Mouse (Mus musculus) kidney, adult 18-20 months (tissue): ENCODE measurements around the gene Ogfod1.
"Not testable (repeated sequence)": the region's sequence is repeated elsewhere in the genome, so short reads cannot be mapped to it uniquely, and the experiment has no call there.

ENCODE experiments used
- DNase-seq: peaks from one replicate; pipeline ENCODE4 v3.0.0; 2021

Ogfod1 gene

GRCm38 (mm10) chr8:94036944-94037524 is at the start of gene Ogfod1, which contains the start of gene Nudt21:
Gene Ogfod1, plus strand, starts transcription at chr8:94037198.
Gene Nudt21, minus strand, starts transcription at chr8:94037031.
- peak; percentile 94 for DNase-seq

- no peak for DNase-seq
These were observed 47.3 kb upstream of the Ogfod1 start for GRCm38 (mm10) chr8:93989739-93990138.

DNA sequence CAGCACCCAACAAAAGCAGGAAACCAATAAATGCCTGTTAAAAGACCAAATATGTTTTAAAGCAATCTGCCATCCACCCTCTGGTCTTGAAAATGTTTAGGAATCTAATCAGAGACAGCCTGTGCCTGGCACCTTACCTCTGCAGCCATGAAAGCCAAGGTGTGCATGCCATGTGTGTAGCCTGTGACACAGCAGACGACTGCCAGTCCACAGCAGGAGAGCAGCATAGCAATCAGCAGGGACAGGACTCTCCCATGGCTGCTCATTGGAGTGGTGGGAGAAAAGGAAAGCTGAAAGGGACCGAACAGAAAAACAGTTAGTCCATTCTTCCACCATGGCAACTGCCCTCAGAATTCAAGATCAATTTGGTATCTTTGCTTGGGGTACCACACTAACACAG is 38.0 kb upstream of the Ogfod1 start:
- DNase-seq, result no peak

- no peak for DNase-seq
These were observed 32.9 kb upstream of the Ogfod1 start for GRCm38 (mm10) chr8:94004139-94004538.

DNA sequence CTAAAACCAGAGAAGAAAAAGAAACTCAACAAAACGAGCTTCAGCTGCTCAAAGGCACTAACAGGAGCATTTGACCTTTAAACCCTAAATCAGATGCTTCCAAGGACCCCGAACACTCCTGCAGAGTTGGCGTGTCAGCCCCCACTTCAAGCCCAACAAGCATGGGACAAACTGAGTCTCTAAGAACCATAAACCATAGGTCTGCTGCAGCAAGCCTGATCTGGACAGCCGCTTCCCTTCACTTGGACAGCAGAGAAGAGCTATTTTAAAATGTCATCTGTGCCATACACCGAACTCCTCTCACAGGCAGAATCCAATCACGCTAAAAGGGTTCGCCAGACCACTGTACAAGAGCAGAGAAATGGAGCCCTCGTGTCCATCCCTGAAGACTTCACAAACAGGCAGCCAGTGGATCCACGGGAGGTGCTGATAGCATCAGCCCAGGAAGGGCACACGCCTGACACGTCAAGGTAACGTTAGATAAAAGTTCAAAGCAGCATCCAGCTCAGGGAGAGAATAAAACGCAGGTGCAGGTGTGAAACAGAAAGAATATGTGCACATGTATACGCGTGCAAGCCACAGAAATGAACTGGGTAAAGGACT is 27.7 kb upstream of the Ogfod1 start:
- peak; percentile 18 for DNase-seq

DNA sequence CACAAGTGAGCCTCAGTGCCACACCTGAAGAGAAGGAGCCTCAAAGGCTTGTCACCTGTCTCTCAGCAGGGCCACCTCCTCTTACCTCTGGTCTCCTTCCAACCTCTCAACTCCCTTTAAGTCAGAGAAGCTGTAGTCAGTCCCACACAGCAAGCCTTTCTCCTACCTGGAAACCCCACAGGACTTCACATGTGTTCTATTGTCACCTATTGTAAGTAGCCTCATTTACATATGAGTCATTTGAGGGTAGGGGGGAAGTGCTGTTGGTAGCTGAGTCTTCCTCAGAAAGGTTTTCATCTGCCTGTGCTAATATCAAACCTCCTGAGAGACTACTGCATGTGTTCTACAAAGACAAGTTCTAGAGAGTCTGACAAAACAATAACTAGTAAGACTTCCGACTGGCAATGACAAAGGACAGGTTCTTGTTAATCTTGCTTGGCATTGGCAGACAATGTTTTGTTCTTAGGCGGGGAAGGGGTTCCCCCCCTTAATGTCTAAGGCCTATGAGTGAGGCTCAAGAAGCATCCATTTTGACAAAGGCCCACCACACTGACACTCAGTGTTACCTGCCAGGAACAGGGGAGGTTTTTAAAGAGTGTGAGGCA is 26.8 kb upstream of the Ogfod1 start:
- DNase-seq, result peak; percentile 12

DNA sequence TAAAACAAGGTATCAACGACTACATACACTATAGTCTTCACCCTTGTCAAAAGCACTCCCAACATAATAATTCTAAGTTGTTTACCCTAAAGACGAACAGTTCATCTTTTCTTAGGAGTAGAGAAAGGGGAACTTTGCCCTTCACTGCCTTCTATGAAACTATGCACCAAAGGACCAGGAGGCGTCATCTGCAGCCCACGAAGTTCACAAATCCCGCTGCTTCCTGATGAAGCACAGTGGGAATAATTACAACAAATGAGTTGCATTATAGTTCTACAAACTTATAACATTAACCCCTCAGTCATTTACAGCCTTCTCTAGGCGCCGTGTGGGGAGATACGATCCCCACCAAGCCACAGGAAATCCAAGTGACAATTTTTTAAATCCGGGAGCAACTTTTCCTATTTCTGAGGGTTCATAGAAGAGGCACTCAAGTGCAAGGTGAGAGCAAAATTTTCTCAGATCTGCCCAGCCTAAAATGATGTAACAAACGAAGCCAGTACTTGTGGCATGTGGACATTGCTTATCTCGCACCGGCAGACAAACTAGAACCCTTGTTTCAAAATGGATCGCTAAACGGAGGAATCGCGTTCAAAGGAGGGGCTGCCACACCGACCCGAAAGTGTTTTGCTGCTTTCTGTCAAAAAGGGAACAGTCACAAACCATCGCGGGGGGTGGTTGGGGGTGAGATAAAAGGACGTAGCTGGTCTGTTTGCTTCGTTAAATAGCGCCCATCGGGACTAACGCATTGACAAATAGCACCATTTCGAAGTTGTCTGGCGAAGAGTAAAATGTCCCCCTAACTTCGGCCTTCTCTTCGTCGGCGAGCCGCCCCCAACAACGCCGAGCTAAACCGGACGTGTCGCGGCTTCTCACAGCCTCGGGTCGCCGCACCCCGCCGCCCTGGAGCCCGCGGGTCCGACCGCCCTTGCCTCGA is 25.7 kb upstream of the Ogfod1 start:
- DNase-seq, result peak; percentile 10

DNA sequence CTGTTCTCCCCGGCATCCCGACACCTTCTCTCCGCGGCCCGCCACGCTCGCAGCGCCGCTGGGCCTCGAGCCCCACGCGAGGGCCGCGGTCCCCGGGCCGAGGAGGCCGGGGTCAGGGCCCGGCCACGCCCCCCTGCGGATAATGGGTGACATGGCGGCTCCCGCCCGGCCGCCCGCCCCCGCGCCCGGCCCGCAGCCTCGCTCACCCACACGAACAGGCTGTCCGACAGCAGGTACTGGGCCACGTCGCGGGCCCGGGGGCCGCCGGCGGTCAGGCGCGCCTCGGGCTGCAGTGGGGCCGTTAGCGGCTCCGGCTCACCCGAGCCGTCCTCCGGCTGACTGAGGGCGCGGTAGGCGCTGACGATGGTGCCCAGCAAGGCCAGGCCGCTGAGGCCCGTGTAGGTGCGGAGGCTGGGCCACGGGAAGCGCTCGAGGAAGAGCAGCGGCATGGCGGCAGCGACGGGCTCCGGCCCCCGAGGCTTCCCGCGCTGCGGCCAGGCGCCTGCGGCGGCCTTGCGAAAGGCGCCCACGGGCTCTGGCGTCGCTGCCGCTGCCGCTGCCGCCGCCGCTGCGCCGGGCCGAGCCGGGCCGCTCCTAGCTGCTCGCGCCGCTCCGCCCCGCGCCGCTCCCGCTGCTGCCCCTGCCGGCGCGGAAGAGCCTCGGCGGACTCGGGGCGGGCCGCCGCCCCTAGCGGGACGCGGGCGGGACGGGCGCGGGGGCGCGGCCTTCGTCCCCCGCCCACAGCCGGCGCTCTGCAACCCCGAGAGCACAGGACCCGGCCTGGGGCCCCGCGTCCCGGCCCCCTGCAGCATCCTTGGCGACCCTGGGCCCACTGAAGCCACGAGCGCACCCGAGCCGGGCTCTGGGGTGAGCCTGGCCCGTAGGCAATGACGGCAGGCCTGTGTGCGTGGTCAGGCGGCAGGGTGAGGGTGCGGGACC is 24.7 kb upstream of the Ogfod1 start, which contains the start of gene Amfr:
Amfr (minus strand) TSS at position 830 of the 939 bp plus-strand sequence.
- DNase-seq, result peak; percentile 82

DNA sequence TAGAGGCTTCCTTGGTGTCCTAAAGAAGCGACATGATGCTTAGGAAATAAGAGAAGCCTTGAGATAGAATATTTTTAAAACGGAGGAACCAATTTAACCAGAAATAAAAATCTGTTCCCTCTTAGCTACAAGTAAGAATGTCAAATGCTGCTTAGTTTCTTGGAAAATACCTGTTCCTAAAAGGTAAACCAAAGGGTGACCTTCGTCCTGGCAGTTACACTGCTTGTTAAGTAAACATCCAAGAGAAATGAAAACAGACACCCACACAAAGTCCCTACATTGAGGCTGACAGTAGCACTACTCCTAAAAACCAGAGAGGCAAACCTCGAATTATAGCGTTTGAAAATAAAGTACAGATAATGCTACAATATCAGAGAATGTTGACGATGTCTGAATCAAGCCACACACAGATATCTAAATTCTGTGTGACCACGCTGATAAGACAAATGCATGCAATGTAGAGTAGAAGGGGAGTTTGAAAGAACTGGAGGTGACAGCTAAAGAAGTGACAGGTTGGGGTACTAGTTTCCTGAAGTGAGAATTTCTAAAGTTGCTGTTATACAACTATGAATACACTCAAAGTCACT is 23.9 kb upstream of the Ogfod1 start:
- no peak for DNase-seq

DNA sequence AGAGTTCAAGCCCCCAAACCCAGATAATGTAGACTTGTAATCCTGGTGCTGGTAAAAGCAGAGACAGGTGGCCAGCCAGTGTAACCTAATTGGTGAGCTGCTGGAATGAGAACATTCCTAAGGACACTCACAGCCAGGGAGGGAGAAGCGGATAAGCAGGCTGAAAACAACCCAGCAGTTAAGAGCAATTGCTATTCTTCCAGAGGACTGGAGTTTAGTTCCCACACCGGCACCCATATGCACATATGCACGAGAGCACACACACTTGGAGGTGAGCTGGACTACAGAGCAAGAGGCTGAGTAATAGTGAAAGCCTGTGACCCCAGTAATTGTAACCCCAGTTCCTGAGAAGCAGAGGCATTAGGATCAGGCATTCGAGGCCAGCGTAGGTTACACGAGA is 13.1 kb upstream of the Ogfod1 start:
- no peak for DNase-seq

GRCm38 (mm10) chr8:94029701-94030100 is 7.3 kb upstream of the Ogfod1 start:
- DNase-seq, result no peak

GRCm38 (mm10) chr8:94033601-94034000 is 3.4 kb upstream of the Ogfod1 start:
- no peak for DNase-seq

DNA sequence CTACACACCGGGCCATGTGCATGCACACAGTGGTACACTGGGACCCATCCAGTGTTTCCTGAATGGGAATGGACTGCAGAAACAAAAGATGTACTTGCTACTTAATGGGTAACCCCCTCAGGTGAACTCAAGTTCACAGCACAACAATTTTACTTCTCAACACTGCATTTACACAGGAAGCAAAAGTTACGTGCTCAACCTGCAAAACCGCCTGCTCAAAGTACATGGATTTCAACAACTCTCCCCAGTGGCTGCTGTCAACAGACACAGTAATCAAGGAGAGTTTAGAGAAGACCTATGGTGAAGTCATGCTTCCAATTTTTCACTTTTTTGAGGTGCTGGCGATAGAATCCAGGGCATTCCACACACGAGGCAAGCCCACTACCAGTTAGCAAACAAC is 1.8 kb upstream of the Ogfod1 start:
- no peak for DNase-seq

DNA sequence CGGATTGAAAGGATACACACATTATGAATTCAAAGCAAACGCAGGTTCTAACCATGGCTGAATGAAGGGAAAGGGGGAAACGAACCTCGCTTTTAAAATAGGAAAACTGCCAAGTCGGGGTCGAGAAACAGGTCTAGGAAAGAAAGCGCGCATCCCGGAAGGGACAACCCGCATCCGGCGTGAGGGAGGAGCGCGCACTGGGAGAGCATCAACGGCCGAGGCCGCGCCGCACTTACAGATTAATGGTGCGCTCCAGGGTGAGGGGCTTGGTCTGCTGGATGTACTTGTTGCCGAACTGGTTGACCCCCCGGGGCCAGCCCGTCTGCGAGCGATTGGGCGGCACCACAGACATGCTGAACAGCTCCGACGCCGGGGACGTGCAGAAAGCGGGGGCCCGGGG is 457 bp upstream of the Ogfod1 start:
- not testable (repeated sequence) for DNase-seq

DNA sequence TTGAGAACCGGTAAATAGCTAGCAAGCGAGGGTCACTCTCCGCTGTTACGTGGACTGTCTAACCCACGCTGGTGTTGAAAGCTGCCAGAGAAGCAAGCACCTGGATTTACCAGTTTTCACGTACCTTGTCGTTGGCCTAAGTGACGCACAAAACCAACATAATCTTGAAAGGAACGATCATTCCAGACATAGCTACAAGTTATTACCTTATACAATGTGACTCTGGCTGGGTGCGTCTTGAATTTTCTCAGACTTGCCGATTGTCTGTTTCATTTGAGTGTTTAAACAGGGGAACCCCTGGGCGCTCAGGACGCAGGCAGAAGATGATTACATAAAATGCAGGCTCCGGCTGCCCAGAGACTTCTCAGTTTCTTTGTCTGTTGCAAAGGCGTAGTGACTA is 808 bp downstream of the Ogfod1 start:
- peak; percentile 12 for DNase-seq

GRCm38 (mm10) chr8:94047845-94048244 is 10.8 kb downstream of the Ogfod1 start:
- no peak for DNase-seq

GRCm38 (mm10) chr8:94052696-94053095 is 15.7 kb downstream of the Ogfod1 start:
- no peak for DNase-seq

- DNase-seq, result peak; percentile 49
These were observed 20.3 kb downstream of the Ogfod1 start for GRCm38 (mm10) chr8:94057157-94057854.

GRCm38 (mm10) chr8:94066121-94066863 is 29.3 kb downstream of the Ogfod1 start:
- no peak for DNase-seq

DNA sequence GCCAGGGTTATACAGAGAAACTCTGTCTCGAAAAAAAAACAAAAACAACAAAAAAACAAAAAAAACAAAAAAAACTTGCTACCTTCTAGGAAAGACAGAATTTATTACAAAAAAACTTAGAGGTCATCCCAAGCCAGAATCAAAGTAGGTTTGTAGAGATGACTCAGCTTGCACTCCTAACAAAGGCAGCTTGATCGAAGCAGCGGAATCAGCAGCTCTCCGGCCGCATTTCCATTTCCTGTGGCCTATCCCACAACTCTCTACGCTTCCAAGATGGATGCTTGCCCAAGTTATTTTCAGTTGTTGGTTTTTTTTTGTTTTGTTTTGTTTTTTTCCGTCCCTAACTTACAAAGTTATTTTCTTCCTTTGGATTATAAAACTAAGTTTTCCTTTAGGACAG is 31.8 kb downstream of the Ogfod1 start:
- no peak for DNase-seq
